Mouse (Mus musculus): ENCODE results near the gene Nol9. TPM values are rescaled to one million over a fixed set of nuclear protein-coding genes. Genes with fewer than 3 reads are reported as not detected.
A peak's percentile ranks its signal among the peaks of the same experiment; 100 is the strongest.

Gene Nol9
- polyA plus RNA-seq, 1 experiment from 2014 or later, result 9.7 TPM

GRCm38 (mm10) chr4:152026751-152027508 lies 12.2 kb upstream of the Nol9 start:
- Histone ChIP-seq H3K27ac (ENCODE audit: low read depth, low read length) (peak overlapping the region; percentile 75), H3K36me3 (ENCODE audit: control insufficient read depth, insufficient read depth) (peaks cover 19% of the 10 kb centered on the region), H3K9me3 (ENCODE audit: control insufficient read depth) (no peaks in the 10 kb centered on the region), H3K4me2 (replicated peaks; ENCODE audit: low read depth) (peak overlapping the region; percentile 97), H3K4me3 (ENCODE audit: low read depth, low read length) (peak overlapping the region; percentile 65), H3K9ac (ENCODE audit: low read depth, low read length) (peak overlapping the region; percentile 41), H3K27me3 (replicated peaks; ENCODE audit: control insufficient read depth, insufficient read depth, low read length) (no peaks in the 10 kb centered on the region), H3K4me1 (replicated peaks; ENCODE audit: control insufficient read depth, insufficient read depth, low read length) (peaks cover 5% of the 10 kb centered on the region)
- ATAC-seq, result peak; percentile 55
- peak; percentile 36 for TF ChIP-seq CTCF (IDR thresholded peaks at IDR 0.05; ENCODE audit: low read depth)
- WGBS, result 1% methylated on average over 35 of the region's 41 CpGs

- peak; percentile 8 for TF ChIP-seq CTCF (IDR thresholded peaks at IDR 0.05; ENCODE audit: low read depth)
- peak within 1 kb of the TSS; percentile 75 for H3K27ac ChIP-seq (ENCODE audit: low read depth, low read length)
- H3K9me3 ChIP-seq (ENCODE audit: control insufficient read depth), result no peaks in the 10 kb centered on the region
- H3K9ac ChIP-seq (ENCODE audit: low read depth, low read length), result peak within 1 kb of the TSS; percentile 41
- H3K4me2 ChIP-seq (replicated peaks; ENCODE audit: low read depth), result peak within 1 kb of the TSS; percentile 97
- peak within 1 kb of the TSS; percentile 65 for H3K4me3 ChIP-seq (ENCODE audit: low read depth, low read length)
- H3K36me3 ChIP-seq (ENCODE audit: control insufficient read depth, insufficient read depth), result peaks cover 14% of the 10 kb centered on the region
- peaks cover 5% of the 10 kb centered on the region for H3K4me1 ChIP-seq (replicated peaks; ENCODE audit: control insufficient read depth, insufficient read depth, low read length)
- H3K27me3 ChIP-seq (replicated peaks; ENCODE audit: control insufficient read depth, insufficient read depth, low read length), result no peaks in the 10 kb centered on the region
- peak; percentile 97 for ATAC-seq
- under 1% methylated on average over 33 of the region's 35 CpGs for WGBS
These were observed 11.6 kb upstream of the Nol9 start, which contains the start of gene Zbtb48 for GRCm38 (mm10) chr4:152027524-152027923. Zbtb48 (minus strand) TSS chr4:152027671.

GRCm38 (mm10) chr4:152028456-152028855 lies 10.7 kb upstream of the Nol9 start:
- H3K4me2 ChIP-seq (replicated peaks; ENCODE audit: low read depth), result peak overlapping the region; percentile 97; the same call in 1 of the 2 replicates
- no peaks in the 10 kb centered on the region for H3K9me3 ChIP-seq (ENCODE audit: control insufficient read depth)
- no peak for ATAC-seq
- H3K9ac ChIP-seq (ENCODE audit: low read depth, low read length), result no peak overlapping the region
- WGBS, result 67% methylated on average over 15 of the region's 15 CpGs
- no peak overlapping the region for H3K4me3 ChIP-seq (ENCODE audit: low read depth, low read length)
- H3K27ac ChIP-seq (ENCODE audit: low read depth, low read length), result no peak overlapping the region
- peaks cover 9% of the 10 kb centered on the region for H3K36me3 ChIP-seq (ENCODE audit: control insufficient read depth, insufficient read depth)
- H3K27me3 ChIP-seq (replicated peaks; ENCODE audit: control insufficient read depth, insufficient read depth, low read length), result no peaks in the 10 kb centered on the region
- H3K4me1 ChIP-seq (replicated peaks; ENCODE audit: control insufficient read depth, insufficient read depth, low read length), result peaks cover 5% of the 10 kb centered on the region
- TF ChIP-seq CTCF (IDR thresholded peaks at IDR 0.05; ENCODE audit: low read depth), result no peak

- TF ChIP-seq CTCF (IDR thresholded peaks at IDR 0.05; ENCODE audit: low read depth), result peak; percentile 68
- H3K36me3 ChIP-seq (ENCODE audit: control insufficient read depth, insufficient read depth), result peaks cover 9% of the 10 kb centered on the region
- H3K4me3 ChIP-seq (ENCODE audit: low read depth, low read length), result no peak overlapping the region
- no peak overlapping the region for H3K9ac ChIP-seq (ENCODE audit: low read depth, low read length)
- 53% methylated on average over 5 of the region's 5 CpGs for WGBS
- no peaks in the 10 kb centered on the region for H3K9me3 ChIP-seq (ENCODE audit: control insufficient read depth)
- H3K4me2 ChIP-seq (replicated peaks; ENCODE audit: low read depth), result no peak overlapping the region
- H3K4me1 ChIP-seq (replicated peaks; ENCODE audit: control insufficient read depth, insufficient read depth, low read length), result peaks cover 5% of the 10 kb centered on the region
- ATAC-seq, result no peak
- no peak overlapping the region for H3K27ac ChIP-seq (ENCODE audit: low read depth, low read length)
- no peaks in the 10 kb centered on the region for H3K27me3 ChIP-seq (replicated peaks; ENCODE audit: control insufficient read depth, insufficient read depth, low read length)
These were observed 10.0 kb upstream of the Nol9 start for GRCm38 (mm10) chr4:152029087-152029486.

GRCm38 (mm10) chr4:152029997-152030396 lies 9.1 kb upstream of the Nol9 start:
- 78% methylated on average over 4 of the region's 4 CpGs for WGBS
- TF ChIP-seq CTCF (IDR thresholded peaks at IDR 0.05; ENCODE audit: low read depth), result peak; percentile 55
- no peaks in the 10 kb centered on the region for H3K27me3 ChIP-seq (replicated peaks; ENCODE audit: control insufficient read depth, insufficient read depth, low read length)
- no peaks in the 10 kb centered on the region for H3K9me3 ChIP-seq (ENCODE audit: control insufficient read depth)
- H3K4me3 ChIP-seq (ENCODE audit: low read depth, low read length), result no peak overlapping the region
- H3K36me3 ChIP-seq (ENCODE audit: control insufficient read depth, insufficient read depth), result peaks cover 3% of the 10 kb centered on the region; the same call in 1 of the 2 replicates
- H3K27ac ChIP-seq (ENCODE audit: low read depth, low read length), result no peak overlapping the region
- no peak overlapping the region for H3K4me2 ChIP-seq (replicated peaks; ENCODE audit: low read depth)
- no peak for ATAC-seq
- H3K9ac ChIP-seq (ENCODE audit: low read depth, low read length), result no peak overlapping the region
- peaks cover 5% of the 10 kb centered on the region for H3K4me1 ChIP-seq (replicated peaks; ENCODE audit: control insufficient read depth, insufficient read depth, low read length)

DNA sequence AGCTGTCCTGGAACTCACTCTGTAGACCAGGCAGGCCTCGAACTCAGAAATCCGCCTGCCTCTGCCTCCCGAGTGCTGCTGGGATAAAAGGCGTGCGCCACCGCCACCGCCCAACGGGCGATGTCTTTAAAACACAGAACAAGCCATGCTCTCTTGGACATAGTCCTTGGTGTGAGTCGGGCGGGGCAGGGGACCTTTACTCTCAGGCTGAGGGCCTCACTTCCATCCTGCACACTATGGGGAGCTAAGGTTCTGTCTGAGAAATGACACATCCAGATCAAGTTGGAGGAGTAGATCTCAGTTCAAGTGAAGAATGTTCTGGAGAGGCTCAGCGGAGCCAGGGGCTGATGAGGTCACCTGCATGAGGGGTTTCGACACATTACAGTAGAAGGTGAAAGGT lies 6.2 kb upstream of the Nol9 start:
- H3K36me3 ChIP-seq (ENCODE audit: control insufficient read depth, insufficient read depth), result no peaks in the 10 kb centered on the region
- no peak for TF ChIP-seq CTCF (IDR thresholded peaks at IDR 0.05; ENCODE audit: low read depth)
- 64% methylated on average over 13 of the region's 13 CpGs for WGBS
- no peak overlapping the region for H3K9ac ChIP-seq (ENCODE audit: low read depth, low read length)
- H3K4me1 ChIP-seq (replicated peaks; ENCODE audit: control insufficient read depth, insufficient read depth, low read length), result no peaks in the 10 kb centered on the region; the same call in 1 of the 2 replicates
- no peaks in the 10 kb centered on the region for H3K9me3 ChIP-seq (ENCODE audit: control insufficient read depth)
- H3K27ac ChIP-seq (ENCODE audit: low read depth, low read length), result no peak overlapping the region
- H3K27me3 ChIP-seq (replicated peaks; ENCODE audit: control insufficient read depth, insufficient read depth, low read length), result no peaks in the 10 kb centered on the region
- peak; percentile 50 for ATAC-seq
- no peak overlapping the region for H3K4me2 ChIP-seq (replicated peaks; ENCODE audit: low read depth)
- H3K4me3 ChIP-seq (ENCODE audit: low read depth, low read length), result no peak overlapping the region
